Mouse (Mus musculus) ES-E14 (cell line): ENCODE data around the gene Zfp768.

Experiments
- CHD2 ChIP-seq: IDR thresholded peaks from 2 replicates; pipeline ENCODE4 v1.6.1; 2014; ENCODE audit warnings: mild to moderate bottlenecking, low read depth, low read length, inconsistent platforms
- HCFC1 ChIP-seq: IDR thresholded peaks from 2 replicates; pipeline ENCODE4 v1.6.1; 2012; ENCODE audit warnings: low read length, inconsistent platforms, borderline replicate concordance; ENCODE audit not compliant: insufficient read depth
- MAFK ChIP-seq: IDR thresholded peaks from 2 replicates; pipeline ENCODE4 v1.6.1; 2014; ENCODE audit warnings: mild to moderate bottlenecking, low read depth, low read length, inconsistent platforms; ENCODE audit not compliant: insufficient read depth
- ZC3H11A ChIP-seq: IDR thresholded peaks from 2 replicates; pipeline ENCODE4 v1.6.1; 2012; ENCODE audit warnings: low read depth, mild to moderate bottlenecking, inconsistent platforms, low read length, borderline replicate concordance
- ZNF384 ChIP-seq: IDR thresholded peaks from 2 replicates; pipeline ENCODE4 v1.6.1; 2012; ENCODE audit warnings: low read depth, low read length, inconsistent platforms

- TF ChIP-seq ZNF384 (no peak), CHD2 (no peak), ZC3H11A (no peak), MAFK (no peak), HCFC1 (no peak)
Measured at GRCm38 (mm10) chr7:127333240-127333639, 12.1 kb downstream of the Zfp768 start.
